Mouse (Mus musculus) layer of hippocampus, postnatal 36 days (tissue): Measurements from ENCODE around the gene Gbp3. TPM values are rescaled to one million over a fixed set of nuclear protein-coding genes. Genes with fewer than 3 reads are reported as not detected.
A peak's percentile ranks its signal among the peaks of the same experiment; 100 is the strongest.
"Not testable (repeated sequence)": the region's sequence is repeated elsewhere in the genome, so short reads cannot be mapped to it uniquely, and the experiment has no call there.

Experiments
- DNase-seq, 2 experiments: peaks; one replicate each; pipeline ENCODE4 v3.0.0; 2022
- total RNA-seq, 2 experiments: library from RNA; stranded (reverse); gene quantifications; 2 replicates each; pipeline ENCODE4 v1.2.3; 2021

Gene Gbp3
- 1 to 10 TPM; 4.2 to 6.2 TPM for total RNA-seq

GRCm38 (mm10) chr3:142559632-142560228 is at the start of gene Gbp3:
TSS of gene Gbp3 (plus strand) at chr3:142560026.
- DNase-seq: no peak

DNA sequence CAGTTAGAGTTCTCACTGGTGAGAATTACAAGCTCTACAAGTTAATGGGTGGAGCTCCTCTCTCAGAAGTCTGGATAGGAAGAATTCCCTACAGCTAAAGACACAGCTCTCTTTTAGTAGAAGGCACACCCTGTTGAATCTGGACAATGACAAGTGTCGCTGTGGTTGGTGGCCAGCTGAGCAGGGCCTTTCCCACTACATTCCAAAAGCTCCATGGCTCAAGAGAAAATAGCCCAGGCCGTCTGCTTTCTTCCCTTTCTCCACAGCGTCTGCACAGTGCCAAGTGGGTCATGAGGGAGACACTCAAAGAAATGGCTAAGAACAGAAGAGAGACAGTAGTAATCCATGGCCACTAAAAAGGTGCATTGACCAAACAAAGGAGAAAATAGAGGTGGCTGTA is 31.7 kb upstream of the Gbp3 start:
- no peak for DNase-seq

DNA sequence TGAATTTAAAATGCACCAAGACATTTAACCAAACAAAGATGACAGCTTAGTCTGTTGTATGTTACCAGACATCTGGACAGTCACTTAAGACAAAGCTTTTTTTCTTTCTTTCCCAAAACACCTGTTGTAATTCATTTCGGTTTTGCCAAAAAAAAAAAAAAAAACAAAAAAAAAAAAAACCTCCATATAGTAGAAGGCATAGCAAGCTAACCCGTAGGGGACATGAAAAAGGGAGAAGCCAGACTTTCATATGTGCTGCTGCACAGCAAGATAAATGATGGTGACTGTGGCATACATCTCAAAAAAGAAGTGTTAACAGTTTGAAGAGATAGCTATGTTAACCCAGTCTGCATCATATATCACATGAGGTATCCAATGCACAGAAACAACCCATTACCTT is 30.2 kb upstream of the Gbp3 start:
- no peak for DNase-seq

DNA sequence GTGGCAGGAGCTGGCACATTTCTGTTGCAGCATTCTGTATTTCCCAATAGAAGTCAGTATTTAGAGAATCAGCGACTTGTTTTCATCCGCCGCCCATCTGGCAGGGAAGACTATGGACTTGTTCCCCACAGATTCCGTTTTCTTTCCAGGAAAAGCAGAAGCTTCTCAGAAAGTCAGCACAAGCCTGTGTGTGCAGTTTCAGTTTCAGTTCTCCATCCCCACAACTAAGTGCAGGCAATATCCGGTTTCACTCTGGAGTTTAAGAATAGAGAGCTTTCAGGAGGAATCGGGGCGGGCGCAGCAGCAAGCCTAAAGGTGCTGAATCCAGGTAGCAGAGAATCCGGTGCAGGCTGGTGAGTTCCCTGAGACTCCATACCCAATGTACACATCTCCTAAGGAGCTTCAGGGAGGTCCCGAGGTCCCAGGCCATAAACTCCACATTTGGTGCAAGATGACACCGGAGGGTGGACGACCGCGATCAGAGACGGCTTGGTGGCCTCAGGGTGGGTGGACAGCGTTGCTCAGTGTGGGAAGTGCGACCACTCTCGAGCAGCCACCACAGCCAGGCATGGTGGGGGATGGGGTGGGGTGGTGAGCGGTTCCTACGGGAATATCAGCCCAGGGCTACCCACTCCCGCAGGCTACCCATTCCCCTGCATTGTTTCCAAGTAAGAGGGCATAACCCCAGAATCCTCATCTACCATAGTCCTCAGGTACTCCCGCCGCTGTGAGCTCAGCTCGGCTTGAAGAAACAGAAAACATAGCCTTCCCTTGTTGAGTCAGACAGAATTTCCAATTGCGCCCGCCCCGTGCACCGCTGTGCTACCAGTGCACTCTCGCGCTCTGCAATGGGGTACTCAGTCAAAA is 29.5 kb upstream of the Gbp3 start, which contains the start of gene Gbp7:
Gene Gbp7, plus strand, starts transcription at position 256 of the 867 bp plus-strand sequence.
- DNase-seq: peak; percentile 39

DNA sequence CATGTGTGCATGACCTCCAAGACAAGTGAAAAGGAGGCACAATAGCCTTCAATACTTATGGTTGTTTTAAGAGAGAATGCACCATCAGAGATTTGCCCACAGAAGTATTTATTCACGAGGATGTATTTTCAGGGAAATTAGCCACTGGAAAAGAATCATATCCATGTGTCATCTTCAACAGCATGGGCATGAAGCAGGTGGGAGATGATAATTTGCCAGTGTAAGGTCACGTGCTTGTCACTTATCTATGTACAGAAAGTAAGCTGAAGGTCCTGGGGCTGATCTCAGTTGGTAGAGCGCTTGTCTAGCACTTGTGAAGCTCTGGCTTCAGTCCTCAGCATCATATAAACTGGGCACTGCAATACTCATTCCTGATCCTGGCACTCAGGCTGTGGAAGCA is 28.2 kb upstream of the Gbp3 start:
- no peak for DNase-seq

GRCm38 (mm10) chr3:142533185-142533584 is 26.6 kb upstream of the Gbp3 start:
- no peak for DNase-seq

DNA sequence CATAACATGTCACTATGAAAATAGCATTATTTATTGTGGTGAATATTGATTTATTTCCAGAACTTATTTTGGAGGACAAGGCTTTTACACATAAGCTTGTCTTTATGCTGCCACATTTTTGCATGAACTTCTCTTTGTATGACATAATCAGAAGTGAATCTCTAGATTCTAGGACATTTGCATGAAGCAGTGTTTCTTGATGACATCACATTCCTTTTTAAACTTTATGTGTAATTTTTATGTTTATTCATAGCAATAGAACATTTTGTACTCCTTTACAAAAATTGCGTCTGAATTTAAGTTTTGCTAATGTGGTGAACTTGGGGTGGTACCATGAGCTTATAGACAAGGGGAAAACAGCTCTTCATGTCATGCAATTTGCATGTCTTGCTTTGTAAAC is 24.2 kb upstream of the Gbp3 start:
- DNase-seq: no peak

DNA sequence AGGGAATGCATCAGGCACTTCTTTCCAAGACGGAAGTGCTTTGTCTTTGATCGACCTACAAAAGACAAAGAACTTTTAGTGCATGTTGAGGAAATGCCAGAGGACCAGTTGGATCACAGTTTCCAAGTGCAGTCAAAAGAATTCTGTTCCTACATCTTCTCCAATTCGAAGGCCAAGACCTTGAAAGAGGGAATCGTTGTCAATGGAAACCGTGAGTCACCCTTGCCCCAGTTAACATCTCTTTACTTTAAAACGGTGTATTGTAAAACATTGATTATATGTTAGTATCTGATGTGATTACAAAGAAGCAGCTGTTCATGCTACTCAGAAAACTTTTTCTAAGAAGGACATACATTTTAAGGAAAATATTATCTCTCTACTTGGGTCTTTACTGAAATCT is 18.4 kb upstream of the Gbp3 start:
- no peak for DNase-seq

DNA sequence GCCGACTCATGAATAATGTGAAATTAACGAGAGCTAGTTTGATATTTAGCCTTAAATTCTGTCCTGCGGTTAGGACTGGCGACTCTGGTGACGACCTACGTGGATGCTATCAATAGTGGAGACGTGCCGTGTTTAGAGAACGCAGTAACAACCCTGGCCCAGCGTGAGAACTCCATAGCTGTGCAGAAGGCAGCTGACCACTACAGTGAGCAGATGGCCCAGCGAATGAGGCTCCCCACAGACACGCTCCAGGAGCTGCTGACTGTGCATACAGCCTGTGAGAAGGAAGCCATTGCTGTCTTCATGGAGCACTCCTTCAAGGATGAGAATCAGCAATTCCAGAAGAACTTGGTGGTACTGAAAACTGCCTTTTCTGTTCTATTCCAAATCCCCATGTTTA is 17.1 kb upstream of the Gbp3 start:
- DNase-seq: not testable (repeated sequence)

DNA sequence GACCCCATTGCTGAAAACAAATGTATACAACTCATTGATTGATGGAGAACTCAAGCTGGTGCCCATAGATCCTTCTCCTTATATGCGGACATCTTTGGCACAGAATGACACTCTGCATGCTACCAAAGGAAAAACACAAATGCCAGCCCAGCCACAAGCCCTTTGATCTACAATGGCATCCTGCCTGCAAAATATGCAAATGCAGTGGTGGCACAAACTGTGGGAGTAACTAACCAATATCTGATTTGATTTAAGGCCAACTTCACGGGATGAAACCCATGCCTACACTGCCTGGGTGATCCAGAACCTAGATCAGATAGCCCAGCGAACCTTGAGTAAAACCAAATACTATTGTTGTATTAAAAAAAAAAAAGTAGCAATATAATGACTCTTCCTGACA is 13.1 kb upstream of the Gbp3 start:
- no peak for DNase-seq

- no peak for DNase-seq
Observed at GRCm38 (mm10) chr3:142550052-142550676, 9.7 kb upstream of the Gbp3 start.

DNA sequence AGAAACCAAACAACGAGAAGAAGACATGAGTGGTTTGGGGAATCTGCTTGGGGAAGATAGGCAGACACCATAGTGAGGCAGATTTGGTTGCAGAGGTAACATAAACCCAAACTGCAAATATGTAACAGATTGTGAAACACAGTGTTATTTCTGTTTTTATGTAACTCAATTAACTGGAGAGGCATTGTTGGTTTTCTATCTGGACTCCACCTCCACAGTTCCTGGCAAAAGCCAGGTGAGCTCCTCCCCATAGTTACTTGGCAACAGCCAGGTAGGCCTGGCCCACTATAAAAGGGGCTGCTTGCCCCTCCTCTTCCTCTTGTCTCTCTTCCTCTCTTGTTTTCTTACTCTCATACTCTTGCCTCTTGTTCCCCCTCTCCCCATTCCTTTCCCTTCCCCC is 5.2 kb upstream of the Gbp3 start:
- DNase-seq: no peak

DNA sequence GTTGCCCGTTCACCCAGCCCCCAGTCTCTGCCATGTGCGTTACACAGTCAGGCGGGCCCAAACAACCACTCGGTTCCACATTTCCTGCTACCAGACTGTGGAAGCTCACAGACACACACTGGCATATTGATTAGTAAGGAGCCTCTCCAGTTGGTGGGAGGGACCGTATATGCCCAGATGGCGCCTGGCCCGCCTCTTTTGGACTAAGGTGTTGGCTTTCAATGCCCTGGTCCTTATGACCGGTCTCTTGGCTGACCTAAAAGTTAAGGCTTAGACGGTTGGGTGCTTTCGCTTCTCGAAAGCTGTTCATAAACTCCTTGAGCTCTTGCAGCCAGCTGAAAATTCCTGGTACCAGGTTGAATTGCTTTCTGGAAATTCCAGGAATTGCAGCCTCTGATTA is 4.2 kb upstream of the Gbp3 start:
- no peak for DNase-seq

DNA sequence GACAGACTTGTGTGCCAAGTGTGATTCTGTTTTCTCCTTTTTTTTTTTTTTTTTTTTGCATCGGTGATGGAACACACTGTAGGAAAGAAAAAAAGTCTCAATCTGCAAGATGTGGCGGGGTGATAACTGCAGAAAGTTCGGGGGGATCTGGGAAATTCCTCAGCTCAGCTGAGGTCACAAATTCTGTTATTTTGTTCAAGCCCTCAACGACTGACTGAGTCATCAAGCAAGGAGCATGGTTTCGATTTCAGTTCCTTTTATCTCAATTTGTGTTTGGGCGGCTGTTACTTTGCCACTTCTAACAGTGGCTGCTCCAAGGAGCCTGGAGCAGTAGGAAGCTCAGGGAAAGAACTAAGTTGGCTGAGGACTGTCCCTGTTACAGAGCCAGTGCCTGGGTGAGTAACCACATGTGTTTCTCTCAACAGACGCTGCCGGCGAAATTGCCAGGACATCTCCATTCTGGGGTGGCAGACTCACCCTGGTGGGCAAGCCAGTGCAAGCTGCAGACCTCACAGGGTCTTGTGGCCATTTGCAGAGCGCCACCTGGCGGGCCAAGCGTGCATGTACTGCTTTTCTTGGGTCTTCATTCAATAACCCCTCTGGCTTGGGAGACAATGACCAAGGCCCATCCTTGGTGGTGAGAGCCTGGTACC is 596 bp downstream of the Gbp3 start:
- DNase-seq: peak; percentile 62 to 73

DNA sequence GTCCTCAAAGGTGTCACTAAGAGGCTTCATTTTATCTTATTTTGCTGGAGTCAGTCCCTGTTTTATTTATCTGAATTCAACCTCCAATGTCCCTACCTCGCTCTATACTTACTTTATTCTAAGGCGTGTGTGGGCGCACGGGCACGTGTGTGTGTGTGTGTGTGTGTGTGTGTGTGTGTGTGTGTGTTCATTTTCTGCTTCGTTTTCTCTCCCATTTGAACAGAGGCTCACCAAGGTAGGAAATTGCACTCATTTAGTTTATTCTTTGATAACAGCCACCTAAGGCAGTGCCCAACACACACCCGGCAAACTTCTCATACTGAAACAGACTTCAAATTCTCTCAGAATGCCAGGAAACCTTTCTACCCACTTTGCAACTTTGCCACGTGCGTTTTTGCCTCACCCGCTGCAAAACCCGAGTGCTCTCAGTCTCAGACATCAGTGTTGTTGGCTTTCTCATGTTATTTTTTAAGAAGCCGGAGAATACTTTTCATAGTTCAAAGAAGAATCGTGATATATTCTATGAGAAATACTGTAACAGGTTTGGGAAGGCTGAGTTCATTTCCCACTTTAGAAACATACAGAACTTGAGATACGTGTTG is 1.3 kb downstream of the Gbp3 start:
- DNase-seq: no peak

DNA sequence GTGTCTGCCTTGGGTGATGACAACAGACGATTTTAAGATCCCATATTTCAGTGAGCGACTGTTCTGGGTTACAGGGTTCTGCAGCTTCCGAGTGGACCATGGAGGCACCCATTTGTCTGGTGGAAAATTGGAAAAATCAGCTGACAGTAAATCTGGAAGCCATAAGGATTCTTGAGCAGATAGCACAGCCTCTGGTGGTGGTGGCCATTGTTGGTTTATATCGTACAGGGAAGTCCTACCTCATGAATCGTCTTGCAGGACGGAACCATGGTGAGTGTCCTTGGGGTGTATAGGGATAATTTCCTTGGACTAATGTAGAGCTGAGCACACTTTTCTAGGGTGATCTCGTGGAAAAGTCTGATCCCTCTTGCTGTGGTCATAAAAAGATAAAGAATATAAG is 1.8 kb downstream of the Gbp3 start:
- DNase-seq: no peak

DNA sequence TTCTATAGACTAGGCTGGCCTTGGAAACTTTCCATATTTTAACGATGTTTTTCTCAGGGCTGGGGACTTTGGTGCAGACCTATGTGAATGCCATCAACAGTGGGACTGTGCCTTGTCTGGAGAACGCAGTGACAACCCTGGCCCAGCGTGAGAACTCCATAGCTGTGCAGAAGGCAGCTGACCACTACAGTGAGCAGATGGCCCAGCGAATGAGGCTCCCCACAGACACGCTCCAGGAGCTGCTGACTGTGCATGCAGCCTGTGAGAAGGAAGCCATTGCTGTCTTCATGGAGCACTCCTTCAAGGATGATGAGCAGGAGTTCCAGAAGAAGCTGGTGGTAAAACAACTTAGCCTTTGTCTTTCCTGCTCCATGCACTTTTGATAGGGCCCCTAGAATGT is 7.7 kb downstream of the Gbp3 start:
- not testable (repeated sequence) for DNase-seq

- no peak for DNase-seq
Observed at GRCm38 (mm10) chr3:142570738-142571137, 10.9 kb downstream of the Gbp3 start.

DNA sequence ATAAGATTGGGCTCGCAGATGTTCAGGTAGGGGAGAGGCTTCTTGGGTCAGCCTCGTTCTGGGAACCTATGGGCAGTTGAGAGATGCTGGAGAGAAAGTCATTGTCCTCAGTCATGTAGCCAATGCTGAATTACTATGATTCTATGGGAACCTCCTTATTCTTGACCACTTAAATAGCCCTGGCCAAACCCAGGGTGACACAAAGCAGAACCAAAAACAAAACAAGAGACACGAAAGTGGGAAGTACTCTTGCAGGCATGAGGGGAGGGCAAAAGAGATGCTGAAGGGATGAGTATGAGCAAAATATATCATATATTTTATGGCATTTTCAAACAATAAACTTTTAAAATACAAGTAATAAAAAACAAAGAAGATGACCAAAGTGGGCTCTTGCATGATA is 17.3 kb downstream of the Gbp3 start:
- DNase-seq: no peak

DNA sequence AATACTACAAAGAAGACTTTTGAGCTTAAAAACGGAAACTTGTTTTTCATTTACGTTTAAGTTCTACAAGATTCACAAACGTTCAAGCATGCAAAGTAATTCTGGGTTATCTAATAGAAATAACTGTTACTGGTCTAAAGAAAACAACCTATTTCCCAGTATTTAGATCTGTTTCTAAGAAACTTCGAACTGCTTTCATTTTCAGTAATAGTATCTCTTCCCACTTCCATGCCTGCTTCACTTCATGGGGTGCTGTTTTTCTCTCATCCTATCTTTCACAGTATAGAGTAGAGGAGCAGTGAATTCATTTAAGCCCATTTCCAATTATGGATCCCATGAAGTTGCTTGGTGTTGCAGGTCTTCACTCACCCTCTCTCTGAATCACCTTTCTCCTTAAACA is 18.5 kb downstream of the Gbp3 start:
- no peak for DNase-seq

GRCm38 (mm10) chr3:142583067-142583466 is 23.2 kb downstream of the Gbp3 start:
- DNase-seq: no peak

DNA sequence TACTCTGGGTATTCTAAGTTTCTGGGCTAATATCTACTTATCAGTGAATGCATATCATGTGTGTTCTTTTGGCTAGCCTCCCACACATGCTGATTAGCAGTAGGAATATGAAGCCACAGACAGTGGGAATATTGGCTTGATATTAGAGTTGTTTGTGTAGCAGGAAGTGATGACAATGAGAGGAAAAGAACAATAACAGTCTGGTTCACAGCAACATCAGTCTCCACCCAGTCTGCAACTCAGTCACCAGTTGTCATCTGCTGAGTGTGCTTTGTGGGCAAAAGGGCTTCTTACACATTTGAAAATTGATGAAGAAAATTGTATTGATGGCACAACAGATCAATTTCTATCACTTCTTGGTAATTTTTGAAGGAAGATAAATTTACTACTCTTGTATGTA is 27.6 kb downstream of the Gbp3 start:
- no peak for DNase-seq

GRCm38 (mm10) chr3:142588888-142589287 is 29.1 kb downstream of the Gbp3 start:
- no peak for DNase-seq
